Mouse (Mus musculus) midbrain, embryonic 14.5 days (tissue): ENCODE measurements at regions not wholly inside any gene's neighbourhood (a gene's known extent, or its start where the extent isn't known, plus 50 kb on each side); places are given as distances from the start of the nearest gene placed in this dataset.
A peak's percentile ranks its signal among the peaks of the same experiment; 100 is the strongest.

Source experiments
- ATAC-seq: fragments of 200-750 bp; cut with Nextera tagmentation; 2 replicates; pipeline ENCODE4 v1.8.0; 2017; ENCODE audit warnings: moderate number of reproducible peaks, moderate library complexity; ENCODE audit not compliant: low FRiP score, low TSS enrichment
- DNase-seq: peaks from one replicate; pipeline ENCODE4 v3.0.0-alpha.2; 2015
- H3K27ac ChIP-seq: fragments of 300-500 bp; sonication (generic); replicated peaks from 2 replicates; pipeline ENCODE4 v1.5.1; 2014; ENCODE audit warnings: mild to moderate bottlenecking, low read depth, low read length, moderate library complexity
- H3K27me3 ChIP-seq: fragments of 300-500 bp; sonication (generic); 2 replicates; pipeline ENCODE4 v1.6.1; 2014; ENCODE audit warnings: low read length, control low read depth, mixed read lengths; ENCODE audit not compliant: control insufficient read depth, insufficient read depth
- H3K36me3 ChIP-seq: fragments of 300-500 bp; sonication (generic); 2 replicates; pipeline ENCODE4 v1.6.1; 2014; ENCODE audit warnings: low read length, control low read depth; ENCODE audit not compliant: control insufficient read depth, insufficient read depth
- H3K4me1 ChIP-seq: fragments of 300-500 bp; sonication (generic); 2 replicates; pipeline ENCODE4 v1.6.1; 2014; ENCODE audit warnings: mild to moderate bottlenecking, antibody characterized with exemption, low read length, control low read depth; ENCODE audit not compliant: control insufficient read depth, insufficient read depth
- H3K4me2 ChIP-seq: fragments of 300-500 bp; sonication (generic); 2 replicates; pipeline ENCODE4 v1.6.1; 2014; ENCODE audit warnings: mild to moderate bottlenecking, low read length, moderate library complexity
- H3K4me3 ChIP-seq: fragments of 300-500 bp; sonication (generic); replicated peaks from 2 replicates; pipeline ENCODE4 v1.5.1; 2014; ENCODE audit warnings: low read depth, low read length
- H3K9ac ChIP-seq: fragments of 300-500 bp; sonication (generic); replicated peaks from 2 replicates; pipeline ENCODE4 v1.6.1; 2014; ENCODE audit warnings: mild to moderate bottlenecking, low read length, moderate library complexity
- H3K9me3 ChIP-seq: fragments of 300-500 bp; sonication (generic); 2 replicates; pipeline ENCODE4 v1.6.1; 2016; ENCODE audit warnings: low read length, control low read depth, mixed read lengths; ENCODE audit not compliant: control insufficient read depth
- WGBS: fragments of 180-500 bp; shearing (Covaris S2); extraction: QIAGEN DNeasy Blood & Tissue Kit; methylation state at CpG from one replicate; pipeline ENCODE4 v1.1.7; 2014; 5-methylcytosine and 5-hydroxymethylcytosine counted together

GRCm38 (mm10) chr2:144177268-144177667 lies 93.2 kb upstream of the Mgme1 start:
- DNase-seq (no peak), ATAC-seq (no peak)
- H3K9ac ChIP-seq: no peak overlapping the region
- H3K4me2 ChIP-seq: no peak overlapping the region
- H3K27me3 ChIP-seq: no peaks in the 10 kb centered on the region
- H3K9me3 ChIP-seq: no peaks in the 10 kb centered on the region
- no peak overlapping the region for H3K27ac ChIP-seq
- H3K36me3 ChIP-seq: no peaks in the 10 kb centered on the region
- no peak overlapping the region for H3K4me3 ChIP-seq
- WGBS: 53% methylated on average over 6 of the region's 6 CpGs
- H3K4me1 ChIP-seq: no peaks in the 10 kb centered on the region

- H3K36me3 ChIP-seq: no peaks in the 10 kb centered on the region
- ATAC-seq: no peak
- no peak overlapping the region for H3K4me3 ChIP-seq
- H3K9ac ChIP-seq: no peak overlapping the region
- WGBS: 75% methylated on average over 6 of the region's 6 CpGs
- DNase-seq: no peak
- no peak overlapping the region for H3K27ac ChIP-seq
- no peaks in the 10 kb centered on the region for H3K4me1 ChIP-seq
- H3K27me3 ChIP-seq: no peaks in the 10 kb centered on the region
- H3K9me3 ChIP-seq: no peaks in the 10 kb centered on the region
- H3K4me2 ChIP-seq: no peak overlapping the region
Measured at GRCm38 (mm10) chr2:144177920-144178319, 92.5 kb upstream of the Mgme1 start.

- H3K4me2 ChIP-seq: no peak overlapping the region
- H3K9me3 ChIP-seq: no peaks in the 10 kb centered on the region
- no peak overlapping the region for H3K9ac ChIP-seq
- H3K27ac ChIP-seq: no peak overlapping the region
- H3K4me1 ChIP-seq: no peaks in the 10 kb centered on the region
- no peak for DNase-seq
- no peaks in the 10 kb centered on the region for H3K27me3 ChIP-seq
- no peak for ATAC-seq
- WGBS: 85% methylated on average over 5 of the region's 5 CpGs
- no peak overlapping the region for H3K4me3 ChIP-seq
- H3K36me3 ChIP-seq: no peaks in the 10 kb centered on the region
Measured at GRCm38 (mm10) chr2:144182108-144182507, 88.4 kb upstream of the Mgme1 start.

GRCm38 (mm10) chr2:144182542-144182941 lies 87.9 kb upstream of the Mgme1 start:
- WGBS: 73% methylated on average over 7 of the region's 7 CpGs
- H3K27me3 ChIP-seq: no peaks in the 10 kb centered on the region

GRCm38 (mm10) chr2:144183371-144183944 lies 87.0 kb upstream of the Mgme1 start:
- H3K4me2 ChIP-seq: no peak overlapping the region
- no peak overlapping the region for H3K4me3 ChIP-seq
- no peaks in the 10 kb centered on the region for H3K4me1 ChIP-seq
- DNase-seq: peak; percentile 16
- ATAC-seq: no peak
- 74% methylated on average over 5 of the region's 5 CpGs for WGBS
- H3K9ac ChIP-seq: no peak overlapping the region
- no peaks in the 10 kb centered on the region for H3K27me3 ChIP-seq
- no peaks in the 10 kb centered on the region for H3K9me3 ChIP-seq
- no peaks in the 10 kb centered on the region for H3K36me3 ChIP-seq
- H3K27ac ChIP-seq: no peak overlapping the region

More at GRCm38 (mm10) chr2:144182542-144182941, 87.9 kb upstream of the Mgme1 start:
- Histone ChIP-seq H3K36me3 (no peaks in the 10 kb centered on the region), H3K27ac (no peak overlapping the region), H3K9me3 (no peaks in the 10 kb centered on the region), H3K4me1 (no peaks in the 10 kb centered on the region), H3K4me2 (no peak overlapping the region), H3K9ac (no peak overlapping the region), H3K4me3 (no peak overlapping the region)
- DNase-seq (no peak), ATAC-seq (no peak)

- H3K4me3 ChIP-seq: no peak overlapping the region
- H3K27me3 ChIP-seq: no peaks in the 10 kb centered on the region
- no peak overlapping the region for H3K27ac ChIP-seq
- WGBS: 86% methylated on average over 3 of the region's 3 CpGs
- ATAC-seq: no peak
- H3K4me2 ChIP-seq: no peak overlapping the region
- H3K4me1 ChIP-seq: no peaks in the 10 kb centered on the region
- no peak for DNase-seq
- no peaks in the 10 kb centered on the region for H3K9me3 ChIP-seq
- H3K36me3 ChIP-seq: no peaks in the 10 kb centered on the region
- no peak overlapping the region for H3K9ac ChIP-seq
Measured at GRCm38 (mm10) chr2:144185175-144185574, 85.3 kb upstream of the Mgme1 start.

- Histone ChIP-seq H3K4me3 (no peak overlapping the region), H3K4me2 (no peak overlapping the region), H3K9ac (no peak overlapping the region), H3K36me3 (no peaks in the 10 kb centered on the region), H3K27ac (no peak overlapping the region), H3K4me1 (no peaks in the 10 kb centered on the region), H3K27me3 (no peaks in the 10 kb centered on the region), H3K9me3 (no peaks in the 10 kb centered on the region)
- WGBS: 86% methylated on average over 3 of the region's 3 CpGs
- ATAC-seq: no peak
- no peak for DNase-seq
Measured at GRCm38 (mm10) chr2:144186426-144186825, 84.0 kb upstream of the Mgme1 start.

GRCm38 (mm10) chr2:144188076-144188475 lies 82.4 kb upstream of the Mgme1 start:
- Histone ChIP-seq H3K4me1 (no peaks in the 10 kb centered on the region), H3K9me3 (no peaks in the 10 kb centered on the region), H3K9ac (no peak overlapping the region), H3K36me3 (no peaks in the 10 kb centered on the region), H3K27ac (no peak overlapping the region), H3K4me3 (no peak overlapping the region), H3K4me2 (no peak overlapping the region), H3K27me3 (no peaks in the 10 kb centered on the region)
- ATAC-seq: no peak
- no peak for DNase-seq
- WGBS: 64% methylated on average over 3 of the region's 3 CpGs

GRCm38 (mm10) chr2:144188485-144188884 lies 82.0 kb upstream of the Mgme1 start:
- H3K36me3 ChIP-seq: no peaks in the 10 kb centered on the region
- H3K4me3 ChIP-seq: no peak overlapping the region
- no peak overlapping the region for H3K9ac ChIP-seq
- no peaks in the 10 kb centered on the region for H3K27me3 ChIP-seq
- H3K4me1 ChIP-seq: no peaks in the 10 kb centered on the region
- ATAC-seq (no peak), DNase-seq (peak; percentile 42)
- H3K4me2 ChIP-seq: no peak overlapping the region
- H3K27ac ChIP-seq: no peak overlapping the region
- WGBS: 10% methylated on average over 4 of the region's 4 CpGs
- no peaks in the 10 kb centered on the region for H3K9me3 ChIP-seq
